Mouse (Mus musculus): ENCODE data around the gene Svop. TPM values are rescaled to one million over a fixed set of nuclear protein-coding genes. Genes with fewer than 3 reads are reported as not detected.

Svop gene
- 100 to 1,000 TPM; 171 to 176 TPM for total RNA-seq (2021)
- long read RNA-seq, transcript Svop-201 (16 exons, 3,379 nt): major isoform, 268 of 321 reads
- long read RNA-seq, partial matches to known transcripts: 21 of 321 reads
- long read RNA-seq, other reads (novel, unspliced or antisense): 32 of 321 reads

- DNase-seq (ENCODE audit: low spot score in 2 of 2): peak; percentile 80 to 81
Observed at GRCm38 (mm10) chr5:114091057-114091807, at the start of gene Svop. TSS of gene Svop (minus strand) at chr5:114091570.

- DNase-seq (ENCODE audit: low spot score in 2 of 2): peak; percentile 40 to 79
Observed at GRCm38 (mm10) chr5:114139175-114139574, 47.8 kb upstream of the Svop start.

GRCm38 (mm10) chr5:114138277-114139164 is 47.2 kb upstream of the Svop start:
- no peak for DNase-seq (ENCODE audit: low spot score in 2 of 2)

- DNase-seq (ENCODE audit: low spot score in 2 of 2): no peak
Observed at GRCm38 (mm10) chr5:114137481-114138276, 46.3 kb upstream of the Svop start.

GRCm38 (mm10) chr5:114135516-114135915 is 44.1 kb upstream of the Svop start:
- no peak for DNase-seq (ENCODE audit: low spot score in 2 of 2)

GRCm38 (mm10) chr5:114134091-114134534 is 42.7 kb upstream of the Svop start:
- peak; percentile 35 to 63 for DNase-seq (ENCODE audit: low spot score in 2 of 2)

GRCm38 (mm10) chr5:114132841-114133240 is 41.5 kb upstream of the Svop start:
- no peak for DNase-seq (ENCODE audit: low spot score in 2 of 2)

GRCm38 (mm10) chr5:114131521-114131840 is 40.1 kb upstream of the Svop start:
- no peak for DNase-seq (ENCODE audit: low spot score in 2 of 2)

GRCm38 (mm10) chr5:114130698-114131520 is 39.5 kb upstream of the Svop start:
- DNase-seq (ENCODE audit: low spot score in 2 of 2): peak; percentile 87 to 95

- DNase-seq (ENCODE audit: low spot score in 2 of 2): no peak
Observed at GRCm38 (mm10) chr5:114130211-114130605, 38.8 kb upstream of the Svop start, which contains the start of gene Ung. TSS of gene Ung (plus strand) at chr5:114130386.

- DNase-seq (ENCODE audit: low spot score in 2 of 2): no peak
Observed at GRCm38 (mm10) chr5:114129550-114130210, 38.3 kb upstream of the Svop start.

GRCm38 (mm10) chr5:114127374-114128349 is 36.3 kb upstream of the Svop start, which contains the start of gene Alkbh2:
TSS of gene Alkbh2 (minus strand) at chr5:114128218.
- peak; percentile 67 to 76 for DNase-seq (ENCODE audit: low spot score in 2 of 2)

- DNase-seq (ENCODE audit: low spot score in 2 of 2): no peak
Observed at GRCm38 (mm10) chr5:114126499-114127244, 35.3 kb upstream of the Svop start.

GRCm38 (mm10) chr5:114126008-114126407 is 34.6 kb upstream of the Svop start:
- DNase-seq (ENCODE audit: low spot score in 2 of 2): no peak

GRCm38 (mm10) chr5:114119806-114120205 is 28.4 kb upstream of the Svop start:
- no peak for DNase-seq (ENCODE audit: low spot score in 2 of 2)

GRCm38 (mm10) chr5:114116586-114116985 is 25.2 kb upstream of the Svop start:
- DNase-seq (ENCODE audit: low spot score in 2 of 2): no peak

- no peak for DNase-seq (ENCODE audit: low spot score in 2 of 2)
Observed at GRCm38 (mm10) chr5:114115030-114115429, 23.7 kb upstream of the Svop start.

GRCm38 (mm10) chr5:114113334-114113733 is 22.0 kb upstream of the Svop start:
- no peak for DNase-seq (ENCODE audit: low spot score in 2 of 2)

Measured in layer of hippocampus, adult 18-20 months (tissue).